Mouse (Mus musculus) heart, embryonic 12.5 days (tissue): ENCODE measurements around the gene Tpm3. TPM values are rescaled to one million over a fixed set of nuclear protein-coding genes. Genes with fewer than 3 reads are reported as not detected.
A peak's percentile ranks its signal among the peaks of the same experiment; 100 is the strongest.

Experiments used
- ATAC-seq: fragments of 200-750 bp; cut with Nextera tagmentation; 2 replicates; pipeline ENCODE4 v1.8.0; 2017; ENCODE audit warnings: moderate TSS enrichment, moderate library complexity; ENCODE audit not compliant: insufficient number of reproducible peaks, low FRiP score
- H3K27ac ChIP-seq: fragments of 300-500 bp; sonication (generic); 2 replicates; pipeline ENCODE4 v1.5.1; 2016; ENCODE audit warnings: mild to moderate bottlenecking, moderate library complexity; ENCODE audit not compliant: poor library complexity, severe bottlenecking
- H3K27me3 ChIP-seq: fragments of 300-500 bp; sonication (generic); replicated peaks from 2 replicates; pipeline ENCODE4 v1.6.1; 2016; ENCODE audit warnings: mild to moderate bottlenecking, moderate library complexity
- H3K36me3 ChIP-seq: fragments of 300-500 bp; sonication (generic); 2 replicates; pipeline ENCODE4 v1.6.1; 2016; ENCODE audit warnings: mild to moderate bottlenecking, moderate library complexity
- H3K4me1 ChIP-seq: fragments of 300-500 bp; sonication (generic); replicated peaks from 2 replicates; pipeline ENCODE4 v1.6.1; 2016; ENCODE audit warnings: mild to moderate bottlenecking
- H3K4me2 ChIP-seq: fragments of 300-500 bp; sonication (generic); 2 replicates; pipeline ENCODE4 v1.6.1; 2016; ENCODE audit warnings: mild to moderate bottlenecking, moderate library complexity
- H3K4me3 ChIP-seq: fragments of 300-500 bp; sonication (generic); 2 replicates; pipeline ENCODE4 v1.5.1; 2016; ENCODE audit warnings: mild to moderate bottlenecking
- H3K9ac ChIP-seq: fragments of 300-500 bp; sonication (generic); 2 replicates; pipeline ENCODE4 v1.6.1; 2016; ENCODE audit warnings: mild to moderate bottlenecking, moderate library complexity
- H3K9me3 ChIP-seq: fragments of 300-500 bp; sonication (generic); replicated peaks from 2 replicates; pipeline ENCODE4 v1.6.1; 2016; ENCODE audit warnings: mild to moderate bottlenecking, moderate library complexity
- WGBS: fragments of 180-500 bp; shearing (Covaris S2); methylation state at CpG from one replicate; pipeline ENCODE4 v1.1.7; 2016; 5-methylcytosine and 5-hydroxymethylcytosine counted together
- microRNA counts: library from miRNA; unstranded; fragments of <30 nt; microRNA quantifications from one replicate; lab custom pipeline; 2017
- microRNA-seq: library from miRNA; unstranded; fragments of <30 nt; microRNA quantifications from one replicate; pipeline ENCODE4, GENCODE M21; 2017
- polyA plus RNA-seq: library from polyadenylated mRNA; unstranded; fragments of >200 nt; fragmentation: Nextera tagmentation; extraction: Ambion mirVana; gene quantifications from 2 replicates; pipeline ENCODE4 v1.2.1, GENCODE M21; 2016

The Tpm3 gene
- polyA plus RNA-seq, 1 experiment from 2014 or later, result 335 TPM

GRCm38 (mm10) chr3:90139962-90140361, 67.5 kb downstream of the Tpm3 start:
- no peaks in the 10 kb centered on the region for H3K9me3 ChIP-seq
- no peaks in the 10 kb centered on the region for H3K36me3 ChIP-seq
- no peaks in the 10 kb centered on the region for H3K27me3 ChIP-seq
- no peaks in the 10 kb centered on the region for H3K4me1 ChIP-seq
- H3K4me3 ChIP-seq, result no peak overlapping the region
- no peak overlapping the region for H3K9ac ChIP-seq
- no peak for ATAC-seq
- H3K27ac ChIP-seq, result no peak overlapping the region
- no peak overlapping the region for H3K4me2 ChIP-seq
- 87% methylated on average over 3 of the region's 3 CpGs for WGBS

GRCm38 (mm10) chr3:90145461-90145860, 73.0 kb downstream of the Tpm3 start:
- Histone ChIP-seq H3K4me1 (no peaks in the 10 kb centered on the region), H3K4me3 (no peak overlapping the region), H3K9me3 (no peaks in the 10 kb centered on the region), H3K27me3 (no peaks in the 10 kb centered on the region), H3K4me2 (no peak overlapping the region), H3K9ac (no peak overlapping the region), H3K36me3 (no peaks in the 10 kb centered on the region), H3K27ac (no peak overlapping the region)
- WGBS, result 76% methylated on average over 3 of the region's 3 CpGs
- ATAC-seq, result no peak

- 92% methylated on average over 1 of the region's 1 CpGs for WGBS
- no peaks in the 10 kb centered on the region for H3K36me3 ChIP-seq
Measured at GRCm38 (mm10) chr3:90146651-90147050, 74.2 kb downstream of the Tpm3 start.

More at GRCm38 (mm10) chr3:90146651-90147050, 74.2 kb downstream of the Tpm3 start:
- Histone ChIP-seq H3K4me2 (no peak overlapping the region), H3K27ac (no peak overlapping the region), H3K9me3 (no peaks in the 10 kb centered on the region), H3K27me3 (no peaks in the 10 kb centered on the region), H3K4me1 (no peaks in the 10 kb centered on the region), H3K4me3 (no peak overlapping the region), H3K9ac (no peak overlapping the region)
- no peak for ATAC-seq

MicroRNA genes within 50 kb of the gene (microRNA counts, 519-probe panel; counts per million panel counts)
- not detected for microRNA mmu-miR-190b (lab: Ali Mortazavi, UCI)

Small RNAs within 50 kb of the gene (microRNA-seq; reads per million reads assigned to microRNA genes)
- gene Mir190b, result 14.9 reads per million, percentile 29 among the genes with 10 or more reads in this experiment

Other genes with a start within 250 kb of the Tpm3 start
- 9.6 and 10.5 TPM in 2 replicates for gene She, start 241.3 kb upstream of the Tpm3 start, polyA plus RNA-seq
- gene Il6ra, start 159.5 kb upstream of the Tpm3 start, polyA plus RNA-seq, result 0.47 and 0.59 TPM in 2 replicates
- gene Atp8b2, start 109.1 kb upstream of the Tpm3 start, polyA plus RNA-seq, result 20.0 and 20.8 TPM in 2 replicates
- gene Hax1, start 73.9 kb upstream of the Tpm3 start, polyA plus RNA-seq, result 79.4 and 85.4 TPM in 2 replicates
- gene 4933434E20Rik, start 21.0 kb upstream of the Tpm3 start, polyA plus RNA-seq, result 136 and 141 TPM in 2 replicates
- gene Ubap2l, start 20.0 kb upstream of the Tpm3 start, polyA plus RNA-seq, result 178 and 200 TPM in 2 replicates
- 0.33 and 0.40 TPM in 2 replicates for gene Nup210l, start 31.5 kb downstream of the Tpm3 start, polyA plus RNA-seq
- gene Rps27, start 141.0 kb downstream of the Tpm3 start, polyA plus RNA-seq, result 771 and 793 TPM in 2 replicates
- gene Rab13, start 141.0 kb downstream of the Tpm3 start, polyA plus RNA-seq, result 26.8 and 28.0 TPM in 2 replicates
- 83.0 and 84.3 TPM in 2 replicates for gene Jtb, start 158.9 kb downstream of the Tpm3 start, polyA plus RNA-seq
- gene Creb3l4, start 170.9 kb downstream of the Tpm3 start, polyA plus RNA-seq, result 2.3 TPM in 2 replicates
- 63.5 and 67.8 TPM in 2 replicates for gene Slc39a1, start 175.5 kb downstream of the Tpm3 start, polyA plus RNA-seq
- 14.6 and 18.7 TPM in 2 replicates for gene Crtc2, start 181.5 kb downstream of the Tpm3 start, polyA plus RNA-seq
- gene Dennd4b, start 192.5 kb downstream of the Tpm3 start, polyA plus RNA-seq, result 6.1 and 8.2 TPM in 2 replicates
- gene Gatad2b, start 220.5 kb downstream of the Tpm3 start, polyA plus RNA-seq, result 8.5 and 10.0 TPM in 2 replicates